Mouse (Mus musculus): ENCODE results near the gene Slc27a2.

The Slc27a2 gene

GRCm38 (mm10) chr2:126601918-126602600 is 49.9 kb downstream of the Slc27a2 start:
- CTCF ChIA-PET: interaction anchor here (0.6 kb wide), 2 partner anchors 9 to 408 kb away, joined by 3 to 10 read pairs; no protein-coding TSS in a partner anchor

- CTCF ChIA-PET: no interaction called here
These were observed 54.0 kb downstream of the Slc27a2 start for GRCm38 (mm10) chr2:126606061-126606687.

GRCm38 (mm10) chr2:126606688-126607062 is 54.5 kb downstream of the Slc27a2 start:
- CTCF ChIA-PET: no interaction called here

GRCm38 (mm10) chr2:126607553-126608203 is 55.5 kb downstream of the Slc27a2 start:
- CTCF ChIA-PET: no interaction called here

GRCm38 (mm10) chr2:126609600-126609999 is 57.4 kb downstream of the Slc27a2 start:
- CTCF ChIA-PET: interaction anchor here (0.6 kb wide), 1 partner anchor 13 kb away, joined by 3 read pairs; no protein-coding TSS in a partner anchor

GRCm38 (mm10) chr2:126615355-126615754 is 63.1 kb downstream of the Slc27a2 start:
- CTCF ChIA-PET: no interaction called here

GRCm38 (mm10) chr2:126618470-126619179 is 66.4 kb downstream of the Slc27a2 start:
- CTCF ChIA-PET: no interaction called here

GRCm38 (mm10) chr2:126619249-126619704 is 67.1 kb downstream of the Slc27a2 start, which contains the start of gene Hdc:
Gene Hdc (minus strand): TSS chr2:126619299.
- CTCF ChIA-PET: no interaction called here

- CTCF ChIA-PET: interaction anchor here (0.6 kb wide), 2 partner anchors 13 to 29 kb away, joined by 3 to 4 read pairs; no protein-coding TSS in a partner anchor
These were observed 70.2 kb downstream of the Slc27a2 start for GRCm38 (mm10) chr2:126622455-126622854.

- CTCF ChIA-PET: no interaction called here
These were observed 70.9 kb downstream of the Slc27a2 start for GRCm38 (mm10) chr2:126623138-126623537.

GRCm38 (mm10) chr2:126628455-126628995 is 76.3 kb downstream of the Slc27a2 start:
- CTCF ChIA-PET: no interaction called here

GRCm38 (mm10) chr2:126633165-126633564 is 81.0 kb downstream of the Slc27a2 start:
- CTCF ChIA-PET: no interaction called here

- CTCF ChIA-PET: interaction anchor here (0.6 to 2.1 kb wide), 3 partner anchors 37 to 631 kb away, joined by 11 to 16 read pairs (median 12); no protein-coding TSS in a partner anchor
These were observed 84.0 kb downstream of the Slc27a2 start for GRCm38 (mm10) chr2:126635939-126636823.
